Mouse (Mus musculus) midbrain, embryonic 16.5 days (tissue): ENCODE results near the gene Col25a1. TPM values are rescaled to one million over a fixed set of nuclear protein-coding genes. Genes with fewer than 3 reads are reported as not detected.

ENCODE experiments used
- ATAC-seq: fragments of 200-750 bp; cut with Nextera tagmentation; 2 replicates; pipeline ENCODE4 v1.8.0; 2017; ENCODE audit warnings: moderate TSS enrichment
- H3K27ac ChIP-seq: fragments of 300-500 bp; sonication (generic); 2 replicates; pipeline ENCODE4 v1.5.1; 2014; ENCODE audit warnings: mild to moderate bottlenecking, low read length, mixed read lengths
- H3K27me3 ChIP-seq: fragments of 300-500 bp; sonication (generic); 2 replicates; pipeline ENCODE4 v1.6.1; 2014; ENCODE audit warnings: low read depth, low read length, mixed read lengths; ENCODE audit not compliant: control insufficient read depth, insufficient read depth
- H3K36me3 ChIP-seq: fragments of 300-500 bp; sonication (generic); 2 replicates; pipeline ENCODE4 v1.6.1; 2014; ENCODE audit warnings: mild to moderate bottlenecking, low read length, moderate library complexity, mixed read lengths; ENCODE audit not compliant: control insufficient read depth, insufficient read depth
- H3K4me1 ChIP-seq: fragments of 300-500 bp; sonication (generic); 2 replicates; pipeline ENCODE4 v1.6.1; 2014; ENCODE audit warnings: mild to moderate bottlenecking, low read length, mixed read lengths; ENCODE audit not compliant: control insufficient read depth, insufficient read depth
- H3K4me2 ChIP-seq: fragments of 300-500 bp; sonication (generic); 2 replicates; pipeline ENCODE4 v1.6.1; 2014; ENCODE audit warnings: mild to moderate bottlenecking, low read length, mixed read lengths
- H3K4me3 ChIP-seq: fragments of 300-500 bp; sonication (generic); 2 replicates; pipeline ENCODE4 v1.5.1; 2014; ENCODE audit warnings: low read depth, mild to moderate bottlenecking, low read length, moderate library complexity, mixed read lengths
- H3K9ac ChIP-seq: fragments of 300-500 bp; sonication (generic); 2 replicates; pipeline ENCODE4 v1.6.1; 2014; ENCODE audit warnings: low read depth, low read length, mixed read lengths
- H3K9me3 ChIP-seq: fragments of 300-500 bp; sonication (generic); replicated peaks from 2 replicates; pipeline ENCODE4 v1.6.1; 2014; ENCODE audit warnings: mild to moderate bottlenecking, low read length, mixed read lengths; ENCODE audit not compliant: control insufficient read depth, poor library complexity, severe bottlenecking
- WGBS: fragments of 180-500 bp; shearing (Covaris S2); extraction: QIAGEN DNeasy Blood & Tissue Kit; methylation state at CpG from one replicate; pipeline ENCODE4 v1.1.7; 2014; 5-methylcytosine and 5-hydroxymethylcytosine counted together
- polyA plus RNA-seq: library from polyadenylated mRNA; unstranded; fragments of >200 nt; fragmentation: Nextera tagmentation; extraction: Ambion mirVana; gene quantifications from 2 replicates; pipeline ENCODE4 v1.2.1, GENCODE M21; 2015

The Col25a1 gene
- polyA plus RNA-seq, 1 experiment from 2014 or later = 15.1 TPM

- no peak for ATAC-seq
- 89% methylated on average over 9 of the region's 9 CpGs for WGBS
These were observed 26.8 kb upstream of the Col25a1 start for GRCm38 (mm10) chr3:130104471-130104870.

GRCm38 (mm10) chr3:130116886-130117285 is 14.4 kb upstream of the Col25a1 start:
- WGBS = 68% methylated on average over 6 of the region's 6 CpGs
- H3K4me2 ChIP-seq = no peak overlapping the region
- no peaks in the 10 kb centered on the region for H3K36me3 ChIP-seq
- no peaks in the 10 kb centered on the region for H3K9me3 ChIP-seq
- no peaks in the 10 kb centered on the region for H3K4me1 ChIP-seq
- H3K27ac ChIP-seq = no peak overlapping the region
- ATAC-seq = no peak; the same call in 1 of the 2 replicates
- H3K27me3 ChIP-seq = no peaks in the 10 kb centered on the region
- H3K9ac ChIP-seq = no peak overlapping the region
- no peak overlapping the region for H3K4me3 ChIP-seq

More at GRCm38 (mm10) chr3:130104471-130104870, 26.8 kb upstream of the Col25a1 start:
- no peak overlapping the region for H3K4me2 ChIP-seq
- no peaks in the 10 kb centered on the region for H3K9me3 ChIP-seq
- no peaks in the 10 kb centered on the region for H3K36me3 ChIP-seq
- no peaks in the 10 kb centered on the region for H3K27me3 ChIP-seq
- no peak overlapping the region for H3K4me3 ChIP-seq
- H3K4me1 ChIP-seq = no peaks in the 10 kb centered on the region
- H3K9ac ChIP-seq = no peak overlapping the region
- no peak overlapping the region for H3K27ac ChIP-seq

GRCm38 (mm10) chr3:130127840-130128239 is 3.5 kb upstream of the Col25a1 start:
- peak; percentile 26; the same call in 1 of the 2 replicates for ATAC-seq
- H3K27me3 ChIP-seq = no peaks in the 10 kb centered on the region
- no peaks in the 10 kb centered on the region for H3K36me3 ChIP-seq
- no peak overlapping the region for H3K27ac ChIP-seq
- no peak overlapping the region for H3K4me3 ChIP-seq
- H3K9me3 ChIP-seq = no peaks in the 10 kb centered on the region
- H3K9ac ChIP-seq = no peak overlapping the region
- 63% methylated on average over 8 of the region's 8 CpGs for WGBS
- H3K4me1 ChIP-seq = peaks cover 6% of the 10 kb centered on the region
- no peak overlapping the region for H3K4me2 ChIP-seq

- Histone ChIP-seq H3K4me2 (no peak overlapping the region), H3K27ac (peak overlapping the region; percentile 12; the same call in 1 of the 2 replicates), H3K9me3 (no peaks in the 10 kb centered on the region), H3K4me1 (peaks cover 6% of the 10 kb centered on the region), H3K4me3 (no peak overlapping the region), H3K36me3 (no peaks in the 10 kb centered on the region), H3K9ac (no peak overlapping the region), H3K27me3 (no peaks in the 10 kb centered on the region)
- 54% methylated on average over 11 of the region's 11 CpGs for WGBS
- ATAC-seq = peak; percentile 70
These were observed 2.7 kb upstream of the Col25a1 start for GRCm38 (mm10) chr3:130128564-130128963.

- 65% methylated on average over 10 of the region's 10 CpGs for WGBS
- H3K9me3 ChIP-seq = no peaks in the 10 kb centered on the region
- H3K4me1 ChIP-seq = peaks cover 6% of the 10 kb centered on the region
- H3K4me3 ChIP-seq = no peak overlapping the region
- ATAC-seq = no peak
- H3K36me3 ChIP-seq = no peaks in the 10 kb centered on the region
- no peak overlapping the region for H3K9ac ChIP-seq
- H3K27me3 ChIP-seq = no peaks in the 10 kb centered on the region
- no peak overlapping the region for H3K27ac ChIP-seq
- no peak overlapping the region for H3K4me2 ChIP-seq
These were observed 1.6 kb upstream of the Col25a1 start for GRCm38 (mm10) chr3:130129635-130130206.

GRCm38 (mm10) chr3:130137204-130137603 is 5.9 kb downstream of the Col25a1 start:
- no peak for ATAC-seq
- Histone ChIP-seq H3K4me3 (no peak overlapping the region), H3K27me3 (no peaks in the 10 kb centered on the region), H3K9me3 (0 out of 2 replicates have a peak, but pooled peaks cover 3% of the 10 kb centered on the region), H3K4me1 (no peaks in the 10 kb centered on the region), H3K4me2 (no peak overlapping the region), H3K9ac (no peak overlapping the region), H3K36me3 (no peaks in the 10 kb centered on the region), H3K27ac (no peak overlapping the region)

- Histone ChIP-seq H3K4me2 (no peak overlapping the region), H3K27me3 (no peaks in the 10 kb centered on the region), H3K4me3 (no peak overlapping the region), H3K9me3 (0 out of 2 replicates have a peak, but pooled peaks cover 3% of the 10 kb centered on the region), H3K36me3 (no peaks in the 10 kb centered on the region), H3K4me1 (no peaks in the 10 kb centered on the region), H3K27ac (no peak overlapping the region), H3K9ac (no peak overlapping the region)
- WGBS = 73% methylated on average over 3 of the region's 3 CpGs
- ATAC-seq = no peak
These were observed 6.3 kb downstream of the Col25a1 start for GRCm38 (mm10) chr3:130137640-130138039.

- H3K27ac ChIP-seq = peak overlapping the region; percentile 7; the same call in 1 of the 2 replicates
- H3K9me3 ChIP-seq = 0 out of 2 replicates have a peak, but pooled peaks cover 3% of the 10 kb centered on the region
- H3K27me3 ChIP-seq = no peaks in the 10 kb centered on the region
- no peaks in the 10 kb centered on the region for H3K36me3 ChIP-seq
- H3K4me3 ChIP-seq = 0 out of 2 replicates have a peak overlapping the region, but pooled peaks have one; percentile 6
- WGBS = 27% methylated on average over 12 of the region's 12 CpGs
- H3K4me1 ChIP-seq = peaks cover 10% of the 10 kb centered on the region
- H3K4me2 ChIP-seq = peak overlapping the region; percentile 39
- peak; percentile 63 for ATAC-seq
- H3K9ac ChIP-seq = peak overlapping the region; percentile 52; the same call in 1 of the 2 replicates
These were observed 14.6 kb downstream of the Col25a1 start for GRCm38 (mm10) chr3:130145874-130146273.

- no peak overlapping the region for H3K27ac ChIP-seq
- H3K27me3 ChIP-seq = no peaks in the 10 kb centered on the region
- H3K9me3 ChIP-seq = no peaks in the 10 kb centered on the region
- no peak for ATAC-seq
- H3K4me2 ChIP-seq = no peak overlapping the region
- H3K4me3 ChIP-seq = no peak overlapping the region
- no peaks in the 10 kb centered on the region for H3K36me3 ChIP-seq
- WGBS = 38% methylated on average over 8 of the region's 8 CpGs
- peaks cover 10% of the 10 kb centered on the region for H3K4me1 ChIP-seq
- no peak overlapping the region for H3K9ac ChIP-seq
These were observed 16.5 kb downstream of the Col25a1 start for GRCm38 (mm10) chr3:130147827-130148226.
